Mouse (Mus musculus): ENCODE measurements around the gene Padi3.
A peak's percentile ranks its signal among the peaks of the same experiment; 100 is the strongest.

The Padi3 gene

GRCm38 (mm10) chr4:140780507-140780906 is 29.9 kb downstream of the Padi3 start:
- DNase-seq (ENCODE audit: inconsistent ontology term): no peak

- DNase-seq (ENCODE audit: inconsistent ontology term): peak; percentile 10
Observed at GRCm38 (mm10) chr4:140779803-140780397, 30.5 kb downstream of the Padi3 start.

GRCm38 (mm10) chr4:140776623-140777022 is 33.8 kb downstream of the Padi3 start:
- no peak for DNase-seq (ENCODE audit: inconsistent ontology term)

- DNase-seq (ENCODE audit: inconsistent ontology term): no peak
Observed at GRCm38 (mm10) chr4:140775876-140776275, 34.6 kb downstream of the Padi3 start.

- DNase-seq (ENCODE audit: inconsistent ontology term): no peak
Observed at GRCm38 (mm10) chr4:140774893-140775292, 35.6 kb downstream of the Padi3 start.

GRCm38 (mm10) chr4:140774025-140774800 is 36.2 kb downstream of the Padi3 start, which contains the start of gene Padi4:
TSS of gene Padi4 (minus strand) at chr4:140774236.
- no peak for DNase-seq (ENCODE audit: inconsistent ontology term)

- DNase-seq (ENCODE audit: inconsistent ontology term): no peak
Observed at GRCm38 (mm10) chr4:140771091-140771490, 39.4 kb downstream of the Padi3 start.

- DNase-seq (ENCODE audit: inconsistent ontology term): peak; percentile 86
Observed at GRCm38 (mm10) chr4:140770433-140770832, 40.0 kb downstream of the Padi3 start.

GRCm38 (mm10) chr4:140768973-140769372 is 41.5 kb downstream of the Padi3 start:
- no peak for DNase-seq (ENCODE audit: inconsistent ontology term)

GRCm38 (mm10) chr4:140765936-140766335 is 44.5 kb downstream of the Padi3 start:
- no peak for DNase-seq (ENCODE audit: inconsistent ontology term)

GRCm38 (mm10) chr4:140763158-140763557 is 47.3 kb downstream of the Padi3 start:
- DNase-seq (ENCODE audit: inconsistent ontology term): no peak

- DNase-seq (ENCODE audit: inconsistent ontology term): no peak
Observed at GRCm38 (mm10) chr4:140761601-140762000, 48.8 kb downstream of the Padi3 start.

GRCm38 (mm10) chr4:140755811-140756210 is 54.6 kb downstream of the Padi3 start:
- DNase-seq (ENCODE audit: inconsistent ontology term): no peak

- no peak for DNase-seq (ENCODE audit: inconsistent ontology term)
Observed at GRCm38 (mm10) chr4:140753366-140753765, 57.1 kb downstream of the Padi3 start.

GRCm38 (mm10) chr4:140750328-140750727 is 60.1 kb downstream of the Padi3 start:
- DNase-seq (ENCODE audit: inconsistent ontology term): no peak

- peak; percentile 54 for DNase-seq (ENCODE audit: inconsistent ontology term)
Observed at GRCm38 (mm10) chr4:140747978-140748377, 62.5 kb downstream of the Padi3 start.

GRCm38 (mm10) chr4:140744654-140745053 is 65.8 kb downstream of the Padi3 start:
- DNase-seq (ENCODE audit: inconsistent ontology term): no peak

GRCm38 (mm10) chr4:140743086-140743485 is 67.4 kb downstream of the Padi3 start:
- DNase-seq (ENCODE audit: inconsistent ontology term): no peak

GRCm38 (mm10) chr4:140742543-140742942 is 67.9 kb downstream of the Padi3 start, which contains the start of gene Padi6:
TSS of gene Padi6 (minus strand) at chr4:140742643.
- no peak for DNase-seq (ENCODE audit: inconsistent ontology term)

- no peak for DNase-seq (ENCODE audit: inconsistent ontology term)
Observed at GRCm38 (mm10) chr4:140741401-140741800, 69.0 kb downstream of the Padi3 start.

- DNase-seq (ENCODE audit: inconsistent ontology term): no peak
Observed at GRCm38 (mm10) chr4:140740655-140741054, 69.8 kb downstream of the Padi3 start.

All from Muller cell, postnatal 12 days (primary cell).